Mouse (Mus musculus): ENCODE results near the gene Stambpl1. TPM values are rescaled to one million over a fixed set of nuclear protein-coding genes. Genes with fewer than 3 reads are reported as not detected.

Stambpl1 gene
- total and polyA plus RNA-seq, 3 experiments: not detected

- Histone ChIP-seq H3K36me3 (ENCODE audit: control insufficient read depth in 1 of 2, insufficient read depth in 2 of 2, low read length in 2 of 2) (no peaks in the 10 kb centered on the region), H3K27ac (ENCODE audit: control insufficient read depth, low read depth, low read length) (no peak overlapping the region), H3K4me3 (ENCODE audit: control insufficient read depth in 1 of 2, insufficient read depth in 1 of 2, low read depth in 2 of 2, low read length in 2 of 2) (no peak overlapping the region), H3K9me3 (replicated peaks; ENCODE audit: insufficient read depth, low read length) (no peaks in the 10 kb centered on the region), H3K27me3 (ENCODE audit: control insufficient read depth in 1 of 2, insufficient read depth in 2 of 2, low read length in 2 of 2) (no peaks in the 10 kb centered on the region), H3K79me2 (ENCODE audit: control insufficient read depth, insufficient read depth, low read length, poor library complexity) (no peaks in the 10 kb centered on the region), H3K4me1 (ENCODE audit: control insufficient read depth in 1 of 2, insufficient read depth in 2 of 2, low read length in 2 of 2) (no peaks in the 10 kb centered on the region), H3K9ac (ENCODE audit: control insufficient read depth, low read depth, low read length, poor library complexity, severe bottlenecking) (no peak overlapping the region)
- DNase-seq (ENCODE audit: low read depth, low spot score): no peak
- TF ChIP-seq TCF12 (IDR thresholded peaks at IDR 0.05; ENCODE audit: low read depth, low read length) (no peak), MXI1 (IDR thresholded peaks at IDR 0.05; ENCODE audit: low read depth, low read length) (no peak), CTCF (IDR thresholded peaks at IDR 0.05 in 2 of 3, conservative IDR thresholded peaks at IDR 0.05 in 1 of 3; ENCODE audit: control insufficient read depth in 1 of 3, insufficient read depth in 1 of 3, low read depth in 2 of 3, low read length in 3 of 3, poor library complexity in 1 of 3, severe bottlenecking in 1 of 3) (no peak), RAD21 (IDR thresholded peaks at IDR 0.05; ENCODE audit: low read depth, low read length) (no peak), MAX (IDR thresholded peaks at IDR 0.05; ENCODE audit: low read length) (no peak), POLR2A (IDR thresholded peaks at IDR 0.05; ENCODE audit: control insufficient read depth in 1 of 2, insufficient read depth in 1 of 2, low read depth in 1 of 2, low read length in 2 of 2, poor library complexity in 1 of 2) (no peak), USF2 (IDR thresholded peaks at IDR 0.05; ENCODE audit: borderline replicate concordance in 1 of 2, insufficient read depth in 1 of 2, low read depth in 1 of 2, low read length in 2 of 2) (no peak), NRF1 (IDR thresholded peaks at IDR 0.05; ENCODE audit: insufficient read depth, low read depth, low read length, poor library complexity, severe bottlenecking) (no peak), ZMIZ1 (IDR thresholded peaks at IDR 0.05; ENCODE audit: low read depth, low read length) (no peak), SIN3A (IDR thresholded peaks at IDR 0.05; ENCODE audit: low read length) (no peak), POLR2AphosphoS5 (IDR thresholded peaks at IDR 0.05; ENCODE audit: borderline replicate concordance, low read depth, low read length) (no peak), CHD1 (IDR thresholded peaks at IDR 0.05; ENCODE audit: low read depth, low read length) (no peak), SMC3 (IDR thresholded peaks at IDR 0.05; ENCODE audit: low read depth, low read length) (no peak), E2F4 (IDR thresholded peaks at IDR 0.05; ENCODE audit: borderline replicate concordance, low read depth, low read length) (no peak), HCFC1 (IDR thresholded peaks at IDR 0.05; ENCODE audit: low read depth, low read length) (no peak), TBP (IDR thresholded peaks at IDR 0.05; ENCODE audit: low read depth, low read length) (no peak), MYB (IDR thresholded peaks at IDR 0.05; ENCODE audit: low read depth, low read length) (no peak), ZKSCAN1 (IDR thresholded peaks at IDR 0.05; ENCODE audit: low read depth, low read length) (no peak)
Observed at GRCm38 (mm10) chr19:34193683-34194082, 1.7 kb downstream of the Stambpl1 start.

- H3K9me3 ChIP-seq (replicated peaks; ENCODE audit: insufficient read depth, low read length): no peaks in the 10 kb centered on the region
- no peaks in the 10 kb centered on the region for H3K4me1 ChIP-seq (ENCODE audit: control insufficient read depth in 1 of 2, insufficient read depth in 2 of 2, low read length in 2 of 2)
- no peak for DNase-seq (ENCODE audit: low read depth, low spot score)
- no peak for TF ChIP-seq ZKSCAN1 (IDR thresholded peaks at IDR 0.05; ENCODE audit: low read depth, low read length)
- no peak for TF ChIP-seq UBTF (IDR thresholded peaks at IDR 0.05; ENCODE audit: borderline replicate concordance, insufficient read depth, low read depth, low read length)
- TF ChIP-seq MAX (IDR thresholded peaks at IDR 0.05; ENCODE audit: low read length): no peak
- no peak for TF ChIP-seq TAL1 (IDR thresholded peaks at IDR 0.05; ENCODE audit: low read length)
- TF ChIP-seq POLR2A (IDR thresholded peaks at IDR 0.05; ENCODE audit: control insufficient read depth in 1 of 2, insufficient read depth in 1 of 2, low read depth in 1 of 2, low read length in 2 of 2, poor library complexity in 1 of 2): no peak
- no peak for TF ChIP-seq USF2 (IDR thresholded peaks at IDR 0.05; ENCODE audit: borderline replicate concordance in 1 of 2, insufficient read depth in 1 of 2, low read depth in 1 of 2, low read length in 2 of 2)
- no peak for TF ChIP-seq CTCF (IDR thresholded peaks at IDR 0.05 in 2 of 3, conservative IDR thresholded peaks at IDR 0.05 in 1 of 3; ENCODE audit: control insufficient read depth in 1 of 3, insufficient read depth in 1 of 3, low read depth in 2 of 3, low read length in 3 of 3, poor library complexity in 1 of 3, severe bottlenecking in 1 of 3)
- TF ChIP-seq MAFK (IDR thresholded peaks at IDR 0.05; ENCODE audit: borderline replicate concordance, low read depth, low read length): no peak
- TF ChIP-seq GABPA (IDR thresholded peaks at IDR 0.05; ENCODE audit: low read depth, low read length): no peak
- TF ChIP-seq E2F4 (IDR thresholded peaks at IDR 0.05; ENCODE audit: borderline replicate concordance, low read depth, low read length): no peak
- no peak for TF ChIP-seq TBP (IDR thresholded peaks at IDR 0.05; ENCODE audit: low read depth, low read length)
- TF ChIP-seq RCOR1 (IDR thresholded peaks at IDR 0.05; ENCODE audit: low read depth, low read length): no peak
- no peak for TF ChIP-seq SMC3 (IDR thresholded peaks at IDR 0.05; ENCODE audit: low read depth, low read length)
- no peak for TF ChIP-seq MYC (IDR thresholded peaks at IDR 0.05; ENCODE audit: low read depth, low read length)
- no peak for TF ChIP-seq HCFC1 (IDR thresholded peaks at IDR 0.05; ENCODE audit: low read depth, low read length)
- no peak for TF ChIP-seq MAZ (IDR thresholded peaks at IDR 0.05; ENCODE audit: low read depth, low read length)
- TF ChIP-seq MYB (IDR thresholded peaks at IDR 0.05; ENCODE audit: low read depth, low read length): no peak
- no peak for TF ChIP-seq KAT2A (conservative IDR thresholded peaks at IDR 0.05; ENCODE audit: low read depth, low read length)
- no peaks in the 10 kb centered on the region for H3K36me3 ChIP-seq (ENCODE audit: control insufficient read depth in 1 of 2, insufficient read depth in 2 of 2, low read length in 2 of 2)
- H3K4me3 ChIP-seq (ENCODE audit: control insufficient read depth in 1 of 2, insufficient read depth in 1 of 2, low read depth in 2 of 2, low read length in 2 of 2): no peak overlapping the region
- H3K9ac ChIP-seq (ENCODE audit: control insufficient read depth, low read depth, low read length, poor library complexity, severe bottlenecking): no peak overlapping the region
- H3K79me2 ChIP-seq (ENCODE audit: control insufficient read depth, insufficient read depth, low read length, poor library complexity): no peaks in the 10 kb centered on the region
- H3K27ac ChIP-seq (ENCODE audit: control insufficient read depth, low read depth, low read length): no peak overlapping the region
- no peaks in the 10 kb centered on the region for H3K27me3 ChIP-seq (ENCODE audit: control insufficient read depth in 1 of 2, insufficient read depth in 2 of 2, low read length in 2 of 2)
Observed at GRCm38 (mm10) chr19:34194132-34194745, 2.2 kb downstream of the Stambpl1 start.
